Mouse (Mus musculus) layer of hippocampus, adult 9-10 months (tissue): Measurements from ENCODE around the gene Fam57b.

Experiments used
- DNase-seq: peaks from one replicate; pipeline ENCODE4 v3.0.0; 2022; ENCODE audit warnings: low spot score

Gene Fam57b

GRCm38 (mm10) chr7:126799050-126799467 lies 1.6 kb downstream of the Fam57b start:
- DNase-seq: peak; percentile 93

- no peak for DNase-seq
These were observed 2.2 kb downstream of the Fam57b start for GRCm38 (mm10) chr7:126799468-126800268.

GRCm38 (mm10) chr7:126800269-126801056 lies 3.0 kb downstream of the Fam57b start:
- no peak for DNase-seq

- DNase-seq: no peak
These were observed 3.6 kb downstream of the Fam57b start for GRCm38 (mm10) chr7:126801057-126801422.

GRCm38 (mm10) chr7:126802134-126802889 lies 4.8 kb downstream of the Fam57b start:
- no peak for DNase-seq

- DNase-seq: no peak
These were observed 5.7 kb downstream of the Fam57b start for GRCm38 (mm10) chr7:126803181-126803580.

GRCm38 (mm10) chr7:126803751-126804150 lies 6.3 kb downstream of the Fam57b start:
- no peak for DNase-seq

GRCm38 (mm10) chr7:126806956-126807355 lies 9.5 kb downstream of the Fam57b start:
- DNase-seq: no peak

GRCm38 (mm10) chr7:126807405-126807804 lies 9.9 kb downstream of the Fam57b start:
- no peak for DNase-seq

- DNase-seq: peak; percentile 68
These were observed 11.4 kb downstream of the Fam57b start for GRCm38 (mm10) chr7:126808703-126809455.

GRCm38 (mm10) chr7:126809723-126810369 lies 12.4 kb downstream of the Fam57b start:
- no peak for DNase-seq

- DNase-seq: no peak
These were observed 18.3 kb downstream of the Fam57b start for GRCm38 (mm10) chr7:126815726-126816222.

- no peak for DNase-seq
These were observed 19.0 kb downstream of the Fam57b start for GRCm38 (mm10) chr7:126816494-126816893.

GRCm38 (mm10) chr7:126817595-126817994 lies 20.1 kb downstream of the Fam57b start:
- no peak for DNase-seq

GRCm38 (mm10) chr7:126818818-126819217 lies 21.4 kb downstream of the Fam57b start:
- no peak for DNase-seq

GRCm38 (mm10) chr7:126821835-126822511 lies 24.5 kb downstream of the Fam57b start:
- peak; percentile 78 for DNase-seq

GRCm38 (mm10) chr7:126822741-126823140 lies 25.3 kb downstream of the Fam57b start:
- DNase-seq: no peak

GRCm38 (mm10) chr7:126823202-126823711 lies 25.8 kb downstream of the Fam57b start:
- no peak for DNase-seq

GRCm38 (mm10) chr7:126823940-126824339 lies 26.5 kb downstream of the Fam57b start:
- DNase-seq: no peak

GRCm38 (mm10) chr7:126825403-126825802 lies 27.9 kb downstream of the Fam57b start:
- no peak for DNase-seq
